Mouse (Mus musculus): ENCODE data around the gene Mblac1.
A peak's percentile ranks its signal among the peaks of the same experiment; 100 is the strongest.

Mblac1 gene

DNA sequence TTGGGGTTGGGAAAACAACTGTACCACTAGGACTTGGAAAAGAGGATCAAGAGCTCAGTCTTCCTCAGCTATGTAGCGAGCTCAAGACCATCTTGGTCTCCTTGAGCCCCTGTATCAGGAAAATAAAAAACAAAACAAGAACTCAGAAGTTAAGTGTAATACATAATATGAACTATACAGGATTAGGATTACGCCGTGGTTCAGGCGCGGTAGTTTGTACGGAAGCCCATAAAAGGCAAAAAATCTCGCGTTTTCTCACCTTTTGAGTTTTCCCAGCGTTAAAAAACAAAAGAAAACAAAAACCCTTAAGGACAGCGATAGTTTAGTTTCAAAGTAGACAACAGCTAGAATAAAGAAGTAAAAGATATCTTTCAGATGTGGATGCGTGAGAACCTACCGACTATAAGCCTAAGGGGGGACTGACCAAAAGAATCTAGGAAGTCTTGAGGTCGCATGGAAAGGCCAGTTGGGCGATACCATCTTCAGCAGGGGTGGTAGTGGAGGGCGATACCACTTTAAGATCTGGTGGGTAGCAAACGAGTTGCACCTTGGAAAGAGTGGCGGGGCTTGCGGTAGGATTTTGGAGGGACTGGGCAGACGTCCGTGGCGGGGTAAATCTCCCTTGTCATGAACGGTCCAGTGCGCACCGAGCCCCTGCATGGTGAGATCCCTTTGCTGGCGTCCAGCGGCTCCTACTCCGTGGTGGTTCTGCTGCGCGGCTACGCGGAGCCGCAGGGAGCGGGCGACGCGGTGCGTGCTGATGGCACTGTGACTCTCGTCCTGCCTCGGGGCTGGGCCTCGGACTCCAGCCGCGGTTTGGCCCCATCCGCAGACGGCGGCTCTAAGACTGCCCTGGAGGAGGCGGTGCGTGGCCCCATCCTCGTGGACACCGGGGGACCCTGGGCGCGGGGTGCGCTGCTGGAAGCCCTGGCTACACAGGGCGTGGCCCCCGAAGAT, at the start of gene Mblac1:
Mblac1 (plus strand) TSS at position 544 of the 957 bp plus-strand sequence.
- DNase-seq (ENCODE audit: low read depth, low spot score): peak; percentile 92

GRCm38 (mm10) chr5:138154390-138154789, 39.7 kb upstream of the Mblac1 start:
- DNase-seq (ENCODE audit: low read depth, low spot score): no peak

DNA sequence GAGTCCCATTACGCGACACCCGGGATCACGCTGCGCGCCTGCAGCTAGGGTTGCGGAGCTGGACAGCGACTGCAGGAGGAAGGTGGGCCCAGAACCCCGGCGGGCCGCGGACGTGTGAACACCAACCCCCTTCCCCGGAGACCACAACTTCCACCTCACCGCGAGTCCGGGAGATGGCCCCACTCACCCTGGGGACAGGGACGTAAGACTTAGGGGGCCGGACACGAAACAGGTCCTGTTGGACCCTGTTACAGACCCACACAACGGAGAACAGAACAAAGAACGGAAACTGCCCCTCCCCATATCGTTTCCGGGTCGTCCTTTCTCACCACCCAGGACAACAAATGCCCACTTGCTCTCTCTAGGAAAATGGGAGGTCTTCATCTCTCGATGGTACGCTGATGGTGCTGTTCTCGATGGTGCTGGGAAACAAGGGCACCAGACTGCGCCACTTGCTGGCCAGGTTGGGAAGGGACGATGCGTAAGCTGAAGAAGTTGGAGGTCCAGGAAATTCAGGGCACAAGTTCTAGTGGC, 38.6 kb upstream of the Mblac1 start, which contains the start of gene Zfp113:
Zfp113 (minus strand) TSS at position 302 of the 534 bp plus-strand sequence.
- DNase-seq (ENCODE audit: low read depth, low spot score): peak; percentile 98

DNA sequence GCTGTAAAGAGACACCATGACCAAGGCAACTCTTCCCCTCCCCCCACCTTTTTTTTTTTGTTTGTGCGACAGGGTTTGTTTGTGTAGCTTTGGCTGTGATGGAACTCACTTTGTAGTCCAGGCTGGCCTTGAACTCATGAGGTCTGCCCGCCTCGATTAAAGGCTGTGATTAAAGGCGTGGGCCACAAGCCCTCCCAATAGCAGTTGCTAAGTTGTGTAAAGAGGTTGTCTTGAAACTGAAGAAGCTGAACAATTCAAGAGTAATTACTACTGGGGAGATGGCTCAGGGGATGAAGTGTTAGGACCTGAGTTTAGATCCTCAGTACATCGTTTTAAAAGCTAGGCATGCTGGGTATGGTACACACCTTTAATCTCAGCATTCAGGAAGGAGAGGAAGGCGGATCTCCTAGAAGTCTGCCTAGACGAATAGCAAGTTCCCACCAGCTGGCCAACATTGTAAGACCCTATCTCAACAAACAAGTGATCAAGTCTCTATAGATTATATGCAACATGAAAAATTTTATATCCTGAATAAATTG, 33.8 kb upstream of the Mblac1 start:
- no peak for DNase-seq (ENCODE audit: low read depth, low spot score)

GRCm38 (mm10) chr5:138160842-138161665, 33.1 kb upstream of the Mblac1 start, which contains the start of gene Cops6:
TSS of gene Cops6 (plus strand) at chr5:138161071.
- peak; percentile 90 for DNase-seq (ENCODE audit: low read depth, low spot score)

- DNase-seq (ENCODE audit: low read depth, low spot score): no peak
These were observed 31.1 kb upstream of the Mblac1 start for GRCm38 (mm10) chr5:138163046-138163445.

GRCm38 (mm10) chr5:138163610-138164009, 30.5 kb upstream of the Mblac1 start:
- no peak for DNase-seq (ENCODE audit: low read depth, low spot score)

DNA sequence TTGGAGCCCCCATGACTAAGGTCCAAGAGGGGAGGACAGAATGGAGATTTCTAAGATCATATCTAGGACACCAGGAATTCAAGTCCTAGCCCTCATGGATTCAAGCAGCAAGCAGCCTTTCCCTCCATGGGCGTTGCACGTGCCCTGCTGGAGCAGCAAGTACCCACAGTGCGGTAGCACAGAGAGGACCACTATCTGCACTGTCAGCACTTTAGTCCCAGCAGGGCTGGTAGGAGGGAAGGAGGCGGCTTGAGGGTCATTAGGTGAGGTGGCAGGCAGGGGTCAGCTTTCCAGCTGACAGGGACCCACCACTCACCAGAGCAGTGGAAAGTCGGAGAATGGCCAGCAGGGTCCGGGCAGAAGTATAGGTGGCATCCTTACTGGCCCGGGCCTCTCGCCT, 28.5 kb upstream of the Mblac1 start:
- DNase-seq (ENCODE audit: low read depth, low spot score): no peak

GRCm38 (mm10) chr5:138170936-138171561, 23.1 kb upstream of the Mblac1 start:
- DNase-seq (ENCODE audit: low read depth, low spot score): peak; percentile 94

DNA sequence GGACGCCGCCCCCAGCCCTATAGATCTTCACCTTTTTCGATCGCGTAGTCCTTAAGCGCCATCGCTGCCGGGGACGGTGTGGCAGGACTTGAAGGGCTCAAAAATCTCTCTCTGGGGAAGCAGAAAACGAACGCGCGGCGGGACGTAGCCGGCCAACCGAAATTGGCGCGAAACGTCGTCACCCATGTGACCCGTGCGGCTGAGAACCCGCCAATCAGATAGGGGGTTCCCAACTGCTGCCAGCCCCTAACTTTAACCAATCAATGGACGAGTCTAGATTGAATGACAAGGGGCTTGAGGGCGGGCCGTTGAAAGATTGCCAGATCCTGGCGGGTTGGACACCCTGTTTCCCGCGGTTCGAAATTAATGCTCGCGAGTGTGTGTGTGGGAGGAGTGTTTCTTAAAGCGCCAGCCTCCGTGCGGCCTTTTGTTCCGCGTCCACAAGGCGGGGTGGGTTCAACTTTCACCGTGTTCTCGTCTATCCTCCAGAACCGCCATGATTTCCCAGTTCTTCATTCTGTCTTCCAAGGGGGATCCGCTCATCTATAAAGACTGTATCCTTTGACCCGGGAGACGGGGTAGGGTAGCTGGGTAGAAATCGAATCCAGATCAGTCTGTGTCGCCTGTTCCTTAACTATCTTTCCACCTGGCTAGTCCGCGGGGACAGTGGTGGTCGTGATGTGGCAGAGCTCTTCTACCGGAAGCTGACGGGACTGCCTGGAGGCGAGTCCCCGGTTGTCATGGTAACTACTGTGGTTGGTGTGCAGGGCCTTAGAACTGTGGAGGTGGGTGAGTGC, 22.2 kb upstream of the Mblac1 start, which contains the start of the genes Ap4m1 and Mcm7:
Ap4m1 (plus strand) TSS at position 308 of the 797 bp plus-strand sequence.
Mcm7 (minus strand) TSS at position 728 of the 797 bp plus-strand sequence.
- peak; percentile 97 for DNase-seq (ENCODE audit: low read depth, low spot score)

DNA sequence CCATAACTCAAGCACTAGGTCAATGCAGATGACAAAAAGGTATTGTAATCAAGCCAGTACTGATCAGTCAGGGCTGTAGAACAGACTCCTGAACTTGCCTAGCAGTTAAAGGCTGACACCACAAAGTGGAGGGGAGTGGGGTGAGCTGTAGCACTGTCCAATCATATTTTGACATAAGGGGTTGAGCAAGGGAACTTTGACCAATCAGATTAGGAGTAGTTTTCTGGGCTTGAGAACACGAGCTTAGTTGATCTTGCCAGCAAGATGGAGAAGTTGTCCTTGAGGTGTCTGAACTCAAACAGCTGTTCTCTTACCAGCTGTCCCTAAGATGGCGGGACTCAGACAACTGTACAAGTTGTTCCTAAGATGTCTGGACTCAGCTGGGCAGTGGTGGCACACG, 20.9 kb upstream of the Mblac1 start:
- no peak for DNase-seq (ENCODE audit: low read depth, low spot score)

- DNase-seq (ENCODE audit: low read depth, low spot score): peak; percentile 86
These were observed 7.0 kb upstream of the Mblac1 start, which contains the start of the genes Taf6 and Cnpy4 for GRCm38 (mm10) chr5:138186950-138187638. TSS of gene Taf6 (minus strand) at chr5:138187451. TSS of gene Cnpy4 (plus strand) at chr5:138187485.

- DNase-seq (ENCODE audit: low read depth, low spot score): peak; percentile 94
These were observed 6.3 kb upstream of the Mblac1 start for GRCm38 (mm10) chr5:138187661-138188306.

GRCm38 (mm10) chr5:138194755-138195345, 736 bp downstream of the Mblac1 start:
- DNase-seq (ENCODE audit: low read depth, low spot score): no peak

DNA sequence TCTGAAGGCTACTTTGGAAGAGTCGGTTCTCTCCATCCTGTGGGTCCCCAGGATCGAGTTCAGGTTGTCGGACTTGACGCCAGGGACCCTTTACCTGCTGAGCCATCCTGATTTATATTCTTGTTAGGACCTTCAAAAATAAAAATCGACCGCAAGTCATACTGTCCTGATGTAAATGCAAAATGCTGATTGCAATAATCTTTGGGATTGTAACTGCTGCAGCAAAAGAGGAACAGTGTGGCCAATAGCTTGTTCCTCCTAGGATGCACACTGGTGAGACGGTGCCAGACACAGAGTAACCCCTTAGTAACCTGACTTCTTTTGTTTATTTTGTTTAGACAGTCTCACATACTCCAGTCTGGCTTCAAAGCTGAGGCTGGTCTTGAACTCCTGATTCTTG, 1.3 kb downstream of the Mblac1 start:
- no peak for DNase-seq (ENCODE audit: low read depth, low spot score)

- no peak for DNase-seq (ENCODE audit: low read depth, low spot score)
These were observed 5.5 kb downstream of the Mblac1 start for GRCm38 (mm10) chr5:138199576-138199975.

DNA sequence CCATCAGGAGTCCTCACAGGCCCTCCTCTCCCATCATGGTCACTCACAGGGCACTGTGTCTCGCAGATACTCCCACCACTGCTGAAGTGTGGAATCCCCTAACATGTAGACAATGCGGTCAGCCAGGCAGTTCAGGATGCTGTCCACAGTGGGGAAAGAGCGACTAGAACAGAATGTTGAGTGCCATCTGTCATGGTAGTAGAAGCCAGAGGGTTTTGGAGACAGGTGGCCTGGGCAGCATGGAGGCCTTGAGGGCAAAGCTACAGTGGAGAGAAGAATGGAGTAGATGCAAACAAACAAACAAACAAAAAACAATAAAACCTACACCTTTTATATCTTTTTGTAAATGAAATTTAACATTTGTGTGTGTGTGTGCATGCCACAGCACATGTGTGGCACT, 8.0 kb downstream of the Mblac1 start:
- DNase-seq (ENCODE audit: low read depth, low spot score): no peak

DNA sequence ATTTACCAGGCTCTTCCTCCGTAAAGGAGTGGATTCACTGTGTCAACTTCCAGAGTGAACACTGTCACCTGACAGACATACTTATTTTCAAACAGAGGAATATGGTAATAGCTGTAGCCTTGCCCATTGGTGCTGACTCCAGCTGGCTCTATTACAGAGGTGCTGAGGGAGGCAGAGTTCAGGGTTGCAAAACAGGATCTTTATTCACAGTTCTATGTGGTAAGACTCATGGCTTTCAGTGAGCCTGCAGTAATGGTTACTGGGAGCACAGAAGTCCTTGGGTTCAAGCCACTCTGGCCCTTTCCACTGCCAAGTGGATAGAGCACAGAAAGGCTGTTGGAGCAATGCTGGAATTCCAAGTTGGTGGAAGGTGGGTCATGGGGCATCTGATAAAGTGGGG, 13.1 kb downstream of the Mblac1 start:
- DNase-seq (ENCODE audit: low read depth, low spot score): no peak
